ENCODE assay signal across 25 mouse cellular contexts in genomic region chr11:25421486-25421885, GRCm38 (mm10).
"Had no signal": no experiment of that assay in that cellular context is flagged by ENCODE, and none has a peak within 500 bp of the region (broad histone marks: within the 10 kb centered on the region; RNA-seq: fewer than 3 reads in every experiment).

No protein-coding gene starts in this region.

- H3K4me1 ChIP-seq: heart, embryonic 10.5 days; heart, embryonic 12.5 days; hindbrain, embryonic 10.5 days; hindbrain, embryonic 12.5 days; liver, embryonic 13.5 days; liver, embryonic 15.5 days had no signal

- ATAC-seq: hindbrain, embryonic 16.5 days; inflammation-experienced regulatory T-cells, adult 6 months; liver, postnatal 0 days had no signal

- H3K4me3 ChIP-seq: gastrocnemius, adult 2 months; heart, embryonic 10.5 days; heart, embryonic 12.5 days; hindbrain, embryonic 10.5 days; hindbrain, embryonic 12.5 days; left cerebral cortex, adult 2 months; liver, embryonic 13.5 days; liver, embryonic 15.5 days had no signal

- H3K4me2 ChIP-seq: heart, embryonic 12.5 days; hindbrain, embryonic 12.5 days; hindbrain, embryonic 14.5 days; liver, embryonic 11.5 days; liver, embryonic 13.5 days; liver, embryonic 15.5 days had no signal

- H3K36me3 ChIP-seq: heart, embryonic 10.5 days; heart, embryonic 12.5 days; hindbrain, embryonic 10.5 days; hindbrain, embryonic 12.5 days; liver, embryonic 13.5 days; liver, embryonic 15.5 days had no signal

- DNase-seq: gastrocnemius, adult 2 months; gastrocnemius, postnatal 10 days; gastrocnemius, postnatal 25 days; heart, adult 18-20 months; heart, postnatal 10 days; heart, postnatal 4 days; kidney, adult 18-20 months; kidney, adult 8-10 months; kidney, postnatal 10 days; kidney, postnatal 36 days; layer of hippocampus, adult 9-11 months; layer of hippocampus, postnatal 36 days; liver; liver, embryonic 13.5 days; liver, postnatal 0 days had no signal

- H3K27ac ChIP-seq: gastrocnemius, adult 2 months; heart, embryonic 10.5 days; hindbrain, embryonic 10.5 days; hindbrain, embryonic 12.5 days; hindbrain, embryonic 14.5 days; left cerebral cortex, adult 2 months; liver, embryonic 13.5 days; liver, embryonic 15.5 days had no signal

- H3K9me3 ChIP-seq: heart, embryonic 10.5 days; heart, embryonic 12.5 days; hindbrain, embryonic 10.5 days; hindbrain, embryonic 12.5 days; liver, embryonic 13.5 days; liver, embryonic 15.5 days had no signal

- H3K27me3 ChIP-seq: heart, embryonic 12.5 days; hindbrain, embryonic 12.5 days; liver, embryonic 13.5 days; liver, embryonic 15.5 days had no signal

- H3K9ac ChIP-seq: heart, embryonic 12.5 days; hindbrain, embryonic 12.5 days; hindbrain, embryonic 14.5 days; liver, embryonic 13.5 days; liver, embryonic 15.5 days; liver, postnatal 0 days had no signal
